Mouse (Mus musculus) embryonic facial prominence, embryonic 14.5 days (tissue): ENCODE data around the gene Ndst2. TPM values are rescaled to one million over a fixed set of nuclear protein-coding genes. Genes with fewer than 3 reads are reported as not detected.

Experiments used
- microRNA-seq: library from miRNA; unstranded; fragments of <30 nt; microRNA quantifications from one replicate; pipeline ENCODE4, GENCODE M21; 2016; ENCODE audit warnings: borderline number of aligned reads
- polyA plus RNA-seq: library from polyadenylated mRNA; unstranded; fragments of >200 nt; fragmentation: Nextera tagmentation; extraction: Ambion mirVana; gene quantifications from 2 replicates; pipeline ENCODE4 v1.2.1, GENCODE M21; 2014

Ndst2 gene
- polyA plus RNA-seq, 1 experiment from 2014 or later, result 33.7 TPM

Small RNA genes within 50 kb of the gene (microRNA-seq; reads per million reads assigned to microRNA genes)
- gene Mir6946, result 1.7 reads per million, percentile 2 among the genes with 10 or more reads in this experiment

Other genes starting within 250 kb of the Ndst2 start
- gene Mss51, start 237.7 kb downstream of the Ndst2 start, polyA plus RNA-seq, result 2.9 and 4.0 TPM in 2 replicates
- 68.5 and 78.4 TPM in 2 replicates for gene Ppp3cb, start 188.0 kb downstream of the Ndst2 start, polyA plus RNA-seq
- 7.7 and 8.8 TPM in 2 replicates for gene Usp54, start 93.5 kb downstream of the Ndst2 start, polyA plus RNA-seq
- 22.8 and 53.2 TPM in 2 replicates for gene Myoz1, start 78.0 kb downstream of the Ndst2 start, polyA plus RNA-seq
- gene Synpo2l, start 66.2 kb downstream of the Ndst2 start, polyA plus RNA-seq, result 46.2 and 52.2 TPM in 2 replicates
- 78.2 and 80.5 TPM in 2 replicates for gene Sec24c, start 60.3 kb downstream of the Ndst2 start, polyA plus RNA-seq
- 30.1 and 30.6 TPM in 2 replicates for gene Fut11, start 39.6 kb downstream of the Ndst2 start, polyA plus RNA-seq
- gene Chchd1, start 31.6 kb downstream of the Ndst2 start, polyA plus RNA-seq, result 183 and 204 TPM in 2 replicates
- 31.1 and 34.1 TPM in 2 replicates for gene Zswim8, start 27.0 kb downstream of the Ndst2 start, polyA plus RNA-seq
- 54.6 and 67.7 TPM in 2 replicates for gene Camk2g, start 59.5 kb upstream of the Ndst2 start, polyA plus RNA-seq
- gene Plau, start 102.1 kb upstream of the Ndst2 start, polyA plus RNA-seq, result 2.5 and 2.8 TPM in 2 replicates
- gene Vcl, start 194.8 kb upstream of the Ndst2 start, polyA plus RNA-seq, result 65.8 and 76.2 TPM in 2 replicates